Mouse (Mus musculus) midbrain, embryonic 11.5 days (tissue): ENCODE measurements around the gene Gm20708. TPM values are rescaled to one million over a fixed set of nuclear protein-coding genes. Genes with fewer than 3 reads are reported as not detected.

ENCODE experiments used
- ATAC-seq: fragments of 200-750 bp; cut with Nextera tagmentation; 2 replicates; pipeline ENCODE4 v1.8.0; 2017; ENCODE audit warnings: moderate TSS enrichment, moderate library complexity; ENCODE audit not compliant: low FRiP score
- DNase-seq: peaks from one replicate; pipeline ENCODE4 v3.0.0; 2015; ENCODE audit warnings: low spot score; ENCODE audit errors: missing footprints
- H3K27ac ChIP-seq: fragments of 300-500 bp; sonication (generic); 2 replicates; pipeline ENCODE4 v1.5.1; 2014; ENCODE audit warnings: low read depth, low read length
- H3K27me3 ChIP-seq: fragments of 300-500 bp; sonication (generic); 2 replicates; pipeline ENCODE4 v1.6.1; 2014; ENCODE audit warnings: mild to moderate bottlenecking, low read length, moderate library complexity, mixed read lengths; ENCODE audit not compliant: control insufficient read depth, insufficient read depth
- H3K36me3 ChIP-seq: fragments of 300-500 bp; sonication (generic); 2 replicates; pipeline ENCODE4 v1.6.1; 2014; ENCODE audit warnings: mild to moderate bottlenecking, low read length, moderate library complexity, mixed read lengths; ENCODE audit not compliant: control insufficient read depth, insufficient read depth
- H3K4me1 ChIP-seq: fragments of 300-500 bp; sonication (generic); 2 replicates; pipeline ENCODE4 v1.6.1; 2014; ENCODE audit warnings: low read length; ENCODE audit not compliant: control insufficient read depth, insufficient read depth
- H3K4me2 ChIP-seq: fragments of 300-500 bp; sonication (generic); 2 replicates; pipeline ENCODE4 v1.6.1; 2014; ENCODE audit warnings: mild to moderate bottlenecking, moderate library complexity
- H3K4me3 ChIP-seq: fragments of 300-500 bp; sonication (generic); 2 replicates; pipeline ENCODE4 v1.5.1; 2014; ENCODE audit warnings: low read depth, low read length
- H3K9ac ChIP-seq: fragments of 300-500 bp; sonication (generic); 2 replicates; pipeline ENCODE4 v1.6.1; 2014; ENCODE audit warnings: low read length
- H3K9me3 ChIP-seq: fragments of 300-500 bp; sonication (generic); 2 replicates; pipeline ENCODE4 v1.6.1; 2016; ENCODE audit warnings: low read length; ENCODE audit not compliant: control insufficient read depth
- WGBS: fragments of 180-500 bp; shearing (Covaris S2); extraction: QIAGEN DNeasy Blood & Tissue Kit; methylation state at CpG from one replicate; pipeline ENCODE4 v1.1.7; 2014; 5-methylcytosine and 5-hydroxymethylcytosine counted together
- polyA plus RNA-seq: library from polyadenylated mRNA; unstranded; fragments of >200 nt; fragmentation: Nextera tagmentation; extraction: Ambion mirVana; gene quantifications from 2 replicates; pipeline ENCODE4 v1.2.1, GENCODE M21; 2014

The Gm20708 gene
- polyA plus RNA-seq, 1 experiment from 2014 or later, result 0.20 TPM

GRCm38 (mm10) chr11:117779434-117780198 lies 29.9 kb upstream of the Gm20708 start:
- peak overlapping the region; percentile 30 for H3K4me3 ChIP-seq
- H3K4me1 ChIP-seq, result peaks cover 17% of the 10 kb centered on the region
- H3K4me2 ChIP-seq, result peak overlapping the region; percentile 53

GRCm38 (mm10) chr11:117780199-117780515 lies 29.3 kb upstream of the Gm20708 start:
- Histone ChIP-seq H3K4me1 (peaks cover 17% of the 10 kb centered on the region), H3K9me3 (no peaks in the 10 kb centered on the region), H3K4me2 (peak overlapping the region; percentile 53), H3K4me3 (peak overlapping the region; percentile 30), H3K36me3 (no peaks in the 10 kb centered on the region), H3K9ac (peak overlapping the region; percentile 65), H3K27me3 (peaks cover 47% of the 10 kb centered on the region), H3K27ac (peak overlapping the region; percentile 57)
- no peak for ATAC-seq
- WGBS, result under 1% methylated on average over 15 of the region's 17 CpGs
- no peak for DNase-seq

More at GRCm38 (mm10) chr11:117779434-117780198, 29.9 kb upstream of the Gm20708 start:
- Histone ChIP-seq H3K27ac (peak overlapping the region; percentile 57), H3K9ac (peak overlapping the region; percentile 65), H3K27me3 (peaks cover 44% of the 10 kb centered on the region), H3K9me3 (no peaks in the 10 kb centered on the region), H3K36me3 (no peaks in the 10 kb centered on the region)
- ATAC-seq (peak; percentile 49), DNase-seq (peak; percentile 96)
- WGBS, result 6% methylated on average over 38 of the region's 38 CpGs

- WGBS, result 3% methylated on average over 19 of the region's 19 CpGs
- DNase-seq (peak; percentile 92), ATAC-seq (peak; percentile 28)
- Histone ChIP-seq H3K27ac (no peak overlapping the region), H3K4me2 (peak overlapping the region; percentile 53), H3K9me3 (no peaks in the 10 kb centered on the region), H3K27me3 (peaks cover 47% of the 10 kb centered on the region), H3K4me1 (peaks cover 17% of the 10 kb centered on the region), H3K9ac (peak overlapping the region; percentile 65), H3K4me3 (peak overlapping the region; percentile 30), H3K36me3 (no peaks in the 10 kb centered on the region)
These were observed 28.8 kb upstream of the Gm20708 start for GRCm38 (mm10) chr11:117780582-117781111.

- 21% methylated on average over 18 of the region's 18 CpGs for WGBS
- H3K27me3 ChIP-seq, result peaks cover 47% of the 10 kb centered on the region
- peaks cover 17% of the 10 kb centered on the region for H3K4me1 ChIP-seq
- no peaks in the 10 kb centered on the region for H3K36me3 ChIP-seq
- peak; percentile 87 for DNase-seq
- no peak for ATAC-seq
- H3K9me3 ChIP-seq, result no peaks in the 10 kb centered on the region
- H3K27ac ChIP-seq, result peak overlapping the region; percentile 47
- no peak overlapping the region for H3K4me3 ChIP-seq
- H3K9ac ChIP-seq, result no peak overlapping the region
- peak overlapping the region; percentile 53 for H3K4me2 ChIP-seq
These were observed 28.2 kb upstream of the Gm20708 start for GRCm38 (mm10) chr11:117781199-117781821.

GRCm38 (mm10) chr11:117781993-117782704 lies 27.3 kb upstream of the Gm20708 start, which contains the start of the genes Tmc8 and Tmc6:
Gene Tmc8 (plus strand): TSS chr11:117782076.
Gene Tmc6 (minus strand): TSS chr11:117782198.
- H3K9ac ChIP-seq, result peak within 1 kb of the TSS; percentile 42; the same call in 1 of the 2 replicates
- H3K9me3 ChIP-seq, result no peaks in the 10 kb centered on the region
- H3K36me3 ChIP-seq, result no peaks in the 10 kb centered on the region
- peak within 1 kb of the TSS; percentile 47 for H3K27ac ChIP-seq
- DNase-seq (no peak), ATAC-seq (no peak)
- H3K27me3 ChIP-seq, result peaks cover 47% of the 10 kb centered on the region
- WGBS, result 39% methylated on average over 24 of the region's 24 CpGs
- peak within 1 kb of the TSS; percentile 58 for H3K4me2 ChIP-seq
- H3K4me3 ChIP-seq, result peak within 1 kb of the TSS; percentile 14
- peaks cover 17% of the 10 kb centered on the region for H3K4me1 ChIP-seq

- DNase-seq (no peak), ATAC-seq (no peak)
- Histone ChIP-seq H3K27me3 (peaks cover 47% of the 10 kb centered on the region), H3K9me3 (no peaks in the 10 kb centered on the region), H3K4me1 (peaks cover 17% of the 10 kb centered on the region), H3K4me3 (peak overlapping the region; percentile 14), H3K27ac (no peak overlapping the region), H3K36me3 (no peaks in the 10 kb centered on the region), H3K9ac (peak overlapping the region; percentile 42; the same call in 1 of the 2 replicates), H3K4me2 (peak overlapping the region; percentile 58)
- 42% methylated on average over 9 of the region's 9 CpGs for WGBS
These were observed 26.8 kb upstream of the Gm20708 start for GRCm38 (mm10) chr11:117782705-117783034.

GRCm38 (mm10) chr11:117783089-117783488 lies 26.4 kb upstream of the Gm20708 start:
- Histone ChIP-seq H3K4me1 (peaks cover 17% of the 10 kb centered on the region), H3K4me2 (peak overlapping the region; percentile 58), H3K4me3 (peak overlapping the region; percentile 14), H3K27me3 (peaks cover 47% of the 10 kb centered on the region), H3K27ac (no peak overlapping the region), H3K36me3 (no peaks in the 10 kb centered on the region), H3K9me3 (no peaks in the 10 kb centered on the region), H3K9ac (peak overlapping the region; percentile 42; the same call in 1 of the 2 replicates)
- WGBS, result 3% methylated on average over 31 of the region's 31 CpGs
- DNase-seq (peak; percentile 94), ATAC-seq (peak; percentile 39; the same call in 1 of the 2 replicates)

- Histone ChIP-seq H3K4me1 (peaks cover 17% of the 10 kb centered on the region), H3K9ac (no peak overlapping the region), H3K9me3 (no peaks in the 10 kb centered on the region), H3K27ac (no peak overlapping the region), H3K4me3 (no peak overlapping the region), H3K27me3 (peaks cover 47% of the 10 kb centered on the region), H3K4me2 (peak overlapping the region; percentile 58), H3K36me3 (no peaks in the 10 kb centered on the region)
- WGBS, result 31% methylated on average over 10 of the region's 10 CpGs
- ATAC-seq (no peak), DNase-seq (no peak)
These were observed 25.7 kb upstream of the Gm20708 start for GRCm38 (mm10) chr11:117783683-117784309.
